Mouse (Mus musculus) spleen, embryonic (tissue): ENCODE data around the gene 2310061I04Rik.

Experiments used
- CTCF ChIA-PET: fragments of 350-600 bp; sonication (Branson Sonifier 250); formaldehyde crosslinking; loops from one replicate; lab custom pipeline; 2022; lab: Charles Lee

Gene 2310061I04Rik

DNA sequence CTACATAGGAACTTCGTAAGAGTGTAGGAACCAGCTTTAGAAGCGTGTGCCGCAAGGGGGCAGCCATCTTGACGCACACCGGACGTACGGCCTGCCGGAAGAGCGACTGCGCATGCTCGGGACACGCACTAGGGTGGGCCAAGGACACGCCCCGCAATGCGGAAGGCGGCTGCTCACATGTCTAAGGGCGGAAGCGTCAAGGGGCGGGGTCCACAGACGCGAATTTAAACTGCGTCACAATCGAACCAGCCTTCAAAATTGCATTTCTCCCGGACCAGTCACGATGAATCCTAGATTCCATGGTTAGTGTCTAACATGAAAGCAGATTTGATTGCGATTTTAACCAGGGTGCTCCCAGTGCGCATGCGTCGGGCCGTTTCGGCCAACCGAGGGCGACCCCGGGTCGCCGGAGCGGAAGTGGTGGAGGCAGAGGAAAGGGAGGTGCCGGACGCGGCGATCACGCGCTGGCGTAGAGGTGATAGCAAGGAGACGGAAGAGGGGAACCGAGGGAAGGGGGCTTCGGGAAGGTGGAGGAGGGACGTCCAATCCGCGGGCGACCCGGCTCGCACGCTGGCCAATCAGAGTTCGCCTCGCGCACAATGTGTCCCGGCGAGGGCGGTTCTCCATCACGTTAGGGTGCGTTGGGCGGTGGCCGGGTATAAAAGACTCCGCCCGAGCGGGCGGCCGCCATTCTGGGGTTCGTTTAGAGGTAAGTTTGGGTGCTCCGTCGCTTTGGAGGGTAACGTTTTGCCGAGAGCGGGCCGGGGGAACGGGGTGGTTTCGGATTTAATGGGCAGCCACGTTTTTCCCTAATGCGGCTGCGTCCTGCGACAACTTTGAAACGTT lies 19.3 kb upstream of the 2310061I04Rik start, which contains the start of the genes Mrps18b and Ppp1r10:
Gene Mrps18b (minus strand): TSS at position 93 of the 846 bp plus-strand sequence.
Gene Ppp1r10 (plus strand): TSS at position 138 of the 846 bp plus-strand sequence.
- CTCF ChIA-PET, result no interaction called here

DNA sequence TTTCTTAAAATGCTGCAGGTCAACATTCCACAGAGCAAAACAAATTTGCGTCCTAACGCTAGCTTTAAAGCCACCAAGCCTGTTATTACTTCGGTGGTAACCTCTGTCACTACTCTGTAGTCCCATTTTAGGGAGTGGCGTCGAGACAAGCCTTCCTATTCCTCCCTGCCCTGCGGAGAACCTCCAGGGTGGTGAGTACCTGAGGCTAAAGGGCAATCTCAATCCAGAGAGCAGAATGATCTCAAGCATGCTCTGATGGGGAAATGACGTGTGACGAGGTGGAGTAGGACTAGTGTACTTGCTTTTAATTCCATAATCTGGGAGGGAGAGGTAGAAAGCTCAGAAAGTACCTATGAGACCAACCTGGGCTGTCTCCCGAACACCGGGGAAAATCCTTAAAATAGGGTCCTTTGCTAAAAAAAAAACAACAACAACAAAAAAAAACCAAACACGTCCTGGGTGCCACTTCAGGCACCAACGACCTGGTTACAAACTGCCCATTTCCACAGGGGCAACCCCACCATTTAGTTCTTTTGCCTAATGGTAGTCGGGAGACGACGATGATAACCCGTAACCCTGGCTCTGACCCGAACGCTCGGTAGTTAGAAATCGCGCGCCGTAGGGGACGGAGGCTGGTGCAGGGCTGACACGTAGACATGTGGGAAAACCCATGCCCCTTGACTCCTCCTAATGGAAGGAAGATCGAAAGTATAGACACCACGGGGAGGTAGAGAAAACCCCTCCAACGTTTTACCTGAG lies 18.5 kb upstream of the 2310061I04Rik start:
- CTCF ChIA-PET, result interaction anchor here (0.7 kb wide), 1 partner anchor 263 kb away, joined by 3 read pairs; no protein-coding TSS in a partner anchor

DNA sequence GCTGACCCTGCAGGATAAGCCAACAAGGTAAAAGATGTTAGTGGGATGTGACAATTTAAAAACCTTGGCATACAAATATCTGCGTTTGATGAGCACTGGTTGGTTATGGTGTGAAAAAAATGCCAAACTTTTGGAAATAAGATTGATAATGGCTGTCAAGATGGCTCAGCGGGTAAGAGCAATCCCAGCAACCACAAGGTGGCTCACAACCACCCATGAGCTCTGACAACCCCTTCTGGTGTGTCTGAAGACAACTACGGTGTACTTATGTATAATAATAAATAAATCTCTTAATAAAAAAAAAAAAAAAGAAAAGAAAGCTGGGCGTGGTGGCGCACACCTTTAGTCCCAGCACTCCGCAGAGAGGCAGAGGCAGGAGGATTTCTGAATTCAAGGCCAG lies 17.7 kb upstream of the 2310061I04Rik start:
- CTCF ChIA-PET, result interaction anchor here (0.6 to 0.7 kb wide), 3 partner anchors 66 to 264 kb away, joined by 3 to 5 read pairs (median 3); no protein-coding TSS in a partner anchor

DNA sequence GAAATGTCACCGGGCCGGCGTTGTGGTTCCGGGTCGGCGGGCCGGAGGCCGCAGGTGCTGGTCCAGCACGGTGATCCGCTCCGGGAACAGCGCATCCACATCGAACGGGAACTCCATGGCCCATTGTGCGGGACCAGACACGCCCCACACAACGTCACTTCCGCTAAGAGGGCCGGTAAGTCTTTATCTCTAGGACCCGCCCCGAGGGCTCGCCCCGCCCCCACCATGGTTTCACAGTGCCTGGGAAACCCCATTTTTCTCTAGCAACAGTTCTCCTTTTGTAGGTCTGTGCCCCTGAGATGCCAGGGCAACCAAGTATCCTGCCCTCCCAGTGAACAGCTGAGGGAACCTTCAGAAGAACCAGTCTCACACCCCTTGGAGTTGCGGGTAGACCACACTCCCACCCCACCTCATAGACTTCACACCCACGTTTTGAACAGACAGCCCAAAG lies 12.7 kb upstream of the 2310061I04Rik start, which contains the start of gene Atat1:
Gene Atat1 (minus strand): TSS at position 157 of the 451 bp plus-strand sequence.
- CTCF ChIA-PET, result no interaction called here

DNA sequence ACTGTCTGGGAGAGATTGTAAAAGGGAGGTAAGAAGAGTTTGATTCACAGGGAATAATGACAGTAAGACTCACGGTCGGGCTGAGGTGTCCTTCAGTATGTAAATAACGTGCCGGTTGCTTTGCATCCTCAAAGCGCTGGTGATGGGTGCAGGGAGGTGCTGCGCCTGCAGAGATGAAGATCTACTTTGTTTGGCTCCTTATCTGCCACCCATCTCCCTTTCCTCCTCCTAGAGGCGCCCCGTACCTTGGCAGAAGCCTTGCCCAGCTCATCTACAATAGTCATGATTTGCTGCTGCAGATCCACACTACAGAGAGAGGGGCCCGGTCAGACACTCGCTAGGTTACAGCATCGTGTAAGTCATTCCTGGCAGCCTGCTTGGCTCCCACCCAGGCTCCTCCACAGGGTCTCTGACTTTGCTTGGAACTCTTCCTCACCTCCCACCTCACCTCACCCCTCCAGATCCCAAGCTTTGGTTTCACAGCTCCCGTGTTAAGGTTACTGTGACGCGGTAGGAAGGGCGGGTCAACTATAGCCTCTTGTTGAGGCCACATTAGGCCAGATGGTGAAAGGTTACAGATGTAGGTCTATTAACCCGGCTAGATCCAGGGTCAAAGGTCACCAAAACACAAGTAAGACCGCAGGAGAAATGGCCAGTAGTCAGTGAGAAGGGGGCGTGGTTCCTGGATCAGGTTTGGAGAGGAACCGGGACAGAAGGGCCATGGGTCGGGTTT lies 12.1 kb upstream of the 2310061I04Rik start:
- CTCF ChIA-PET, result interaction anchor here (0.7 kb wide), 1 partner anchor 39 kb away, joined by 3 read pairs; no protein-coding TSS in a partner anchor

DNA sequence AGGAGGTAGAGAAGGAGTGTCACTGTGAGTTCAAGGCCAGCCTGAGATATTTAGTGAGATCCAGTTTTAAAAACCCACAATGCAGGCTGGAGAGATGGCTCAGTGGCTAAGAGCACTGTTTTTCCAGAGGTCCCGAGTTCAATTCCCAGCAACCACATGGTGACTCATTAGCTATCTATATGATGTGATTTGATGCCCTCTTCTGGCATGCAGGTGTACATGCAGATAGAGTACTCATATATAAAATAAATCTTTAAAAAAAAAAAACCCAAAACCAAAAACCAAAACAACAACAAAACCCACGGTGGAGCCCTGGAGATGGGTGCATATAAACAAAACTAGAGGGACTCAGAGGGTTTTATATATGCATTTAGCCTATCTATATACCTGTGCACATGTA lies 10.4 kb upstream of the 2310061I04Rik start:
- CTCF ChIA-PET, result interaction anchor here (0.9 kb wide), 1 partner anchor 118 kb away, joined by 3 read pairs; no protein-coding TSS in a partner anchor

DNA sequence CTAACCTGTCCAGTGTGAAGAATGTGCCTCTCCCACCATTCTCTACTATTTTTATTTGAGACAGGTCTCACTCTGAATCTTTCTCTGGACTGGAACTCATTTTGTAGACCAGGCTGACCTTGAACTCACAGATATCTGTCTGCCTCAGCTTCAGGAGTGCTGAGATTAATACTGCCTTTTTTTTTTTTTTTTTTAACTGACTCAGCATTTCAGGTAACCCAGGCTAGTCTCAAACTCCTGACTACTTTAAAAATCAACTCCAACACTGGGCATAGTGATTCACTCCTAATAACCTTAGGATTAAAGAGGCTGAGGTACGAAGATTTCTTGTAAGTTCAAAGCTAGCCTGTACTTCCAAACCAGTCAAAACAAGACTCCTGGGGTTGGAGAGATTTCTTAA lies 8.4 kb upstream of the 2310061I04Rik start:
- CTCF ChIA-PET, result interaction anchor here (0.6 kb wide), 2 partner anchors 11 to 23 kb away, joined by 3 to 4 read pairs; no protein-coding TSS in a partner anchor

DNA sequence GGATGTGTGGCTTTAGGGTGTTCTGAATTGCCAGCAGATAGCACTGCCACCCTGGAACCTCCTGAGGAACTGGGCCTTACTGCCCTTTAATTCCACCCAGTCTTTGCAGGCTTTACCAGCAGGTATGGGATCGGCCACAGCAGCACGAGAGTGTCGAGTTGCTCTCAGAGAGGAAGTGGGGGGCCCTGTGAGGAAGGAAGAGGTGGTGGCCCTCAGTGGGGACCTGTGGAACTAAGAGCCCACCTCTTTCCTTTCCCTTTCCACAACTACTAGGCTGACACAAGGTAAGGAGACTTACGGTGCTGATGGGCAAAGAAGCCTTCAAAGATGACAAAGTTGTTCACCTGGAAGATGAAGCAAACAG lies 6.7 kb upstream of the 2310061I04Rik start:
- CTCF ChIA-PET, result interaction anchor here (0.6 kb wide), 1 partner anchor 140 kb away, joined by 6 read pairs; no protein-coding TSS in a partner anchor

DNA sequence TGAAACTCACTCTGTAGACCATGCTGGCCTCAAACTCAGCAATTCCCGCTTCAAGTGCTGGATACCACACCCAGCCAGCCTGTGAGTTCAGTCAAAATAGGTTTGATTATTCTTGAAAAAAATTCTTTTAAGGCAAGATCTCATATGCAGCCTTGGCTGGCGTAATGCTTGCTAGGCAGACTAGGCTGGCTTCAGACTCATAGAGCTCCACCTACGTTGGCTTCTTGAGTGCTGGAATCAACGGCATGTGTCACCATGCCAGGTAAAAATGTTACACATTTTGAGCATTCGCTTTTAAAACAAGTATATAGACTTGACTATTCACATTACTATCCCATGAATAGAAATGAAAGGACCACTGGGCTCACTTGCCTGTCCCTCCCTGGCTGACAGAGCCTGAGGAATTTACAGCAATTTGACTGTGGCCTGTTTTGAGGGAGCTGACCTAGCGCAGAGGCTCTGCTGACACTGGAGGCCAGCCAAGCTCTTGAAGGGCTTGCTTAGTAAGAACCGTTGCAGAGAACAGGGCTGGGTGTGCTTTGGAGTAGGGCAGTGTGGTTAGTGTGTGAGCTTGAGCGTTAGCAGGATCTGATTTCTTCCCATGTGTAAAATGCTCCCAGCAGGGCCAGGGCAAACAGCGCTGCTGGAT lies 6.2 kb upstream of the 2310061I04Rik start:
- CTCF ChIA-PET, result interaction anchor here (0.6 to 1.1 kb wide), 5 partner anchors 10 to 140 kb away, joined by 3 to 6 read pairs (median 3); no protein-coding TSS in a partner anchor

DNA sequence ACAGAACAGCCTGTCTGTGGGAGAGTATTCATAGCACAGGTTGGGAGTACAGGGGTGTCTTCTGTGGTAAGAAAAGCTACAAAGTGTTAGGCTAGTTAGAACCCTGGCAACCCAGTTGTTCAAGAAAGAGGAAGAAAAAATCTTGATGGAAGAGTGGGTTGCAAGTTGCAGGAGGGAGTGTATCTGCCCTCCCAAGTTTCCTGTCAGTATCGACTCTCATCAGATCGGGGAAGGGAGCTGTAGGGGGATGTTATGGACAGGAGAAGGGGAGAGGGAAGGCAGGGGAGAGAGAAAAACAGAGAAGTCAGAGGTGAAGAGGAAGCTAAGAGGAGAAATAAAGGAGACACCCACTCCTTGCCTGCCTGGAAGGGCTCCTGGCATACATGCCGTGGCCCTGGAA lies 3.4 kb upstream of the 2310061I04Rik start:
- CTCF ChIA-PET, result interaction anchor here (0.6 to 1.0 kb wide), 3 partner anchors 9 to 26 kb away, joined by 3 to 4 read pairs (median 3); no protein-coding TSS in a partner anchor

DNA sequence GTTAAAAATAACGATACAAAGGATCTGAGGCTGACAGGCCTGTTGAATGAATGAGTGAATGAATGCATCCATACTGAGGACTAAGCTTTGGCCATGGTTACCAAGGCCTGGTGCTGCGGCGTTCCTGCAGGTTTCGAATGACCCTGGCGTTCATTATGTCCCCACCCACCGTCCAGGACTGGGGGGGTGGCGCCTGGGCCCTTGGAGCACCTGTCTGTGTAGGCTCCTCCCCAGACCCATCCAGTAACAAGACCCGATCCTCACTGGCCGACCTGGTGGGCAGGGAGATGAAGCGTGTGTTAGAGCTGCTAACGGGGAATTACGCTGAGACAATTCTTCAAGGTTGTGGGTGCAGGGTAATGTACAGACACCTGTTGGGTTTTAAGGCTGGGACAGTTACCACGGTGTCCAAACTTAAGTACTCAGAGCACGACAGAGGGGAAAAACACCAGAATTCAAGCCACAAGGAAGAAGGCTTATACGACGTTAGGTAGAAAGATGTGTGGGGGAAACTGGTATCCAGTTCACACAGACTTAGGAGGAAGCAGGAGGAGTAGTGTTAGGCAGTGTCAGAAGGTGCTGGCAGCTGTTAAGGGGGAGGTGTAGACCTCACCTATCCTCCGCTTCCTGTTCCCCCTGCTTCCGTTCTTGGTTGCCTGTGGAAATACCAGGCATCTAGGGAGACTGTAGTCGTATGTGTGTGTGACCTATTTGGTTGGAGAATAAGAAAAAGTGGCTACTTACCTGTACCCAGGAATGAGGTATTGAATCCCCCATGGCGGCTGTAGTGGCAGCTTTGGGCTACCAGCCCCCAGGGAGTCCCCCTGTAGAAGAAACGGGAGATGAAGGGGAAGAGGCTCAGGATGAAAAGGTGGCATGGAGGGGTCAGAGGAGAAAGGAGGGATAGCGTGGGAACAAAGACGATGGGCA lies 678 bp upstream of the 2310061I04Rik start:
- CTCF ChIA-PET, result interaction anchor here (0.7 kb wide), 1 partner anchor 40 kb away, joined by 3 read pairs; no protein-coding TSS in a partner anchor

DNA sequence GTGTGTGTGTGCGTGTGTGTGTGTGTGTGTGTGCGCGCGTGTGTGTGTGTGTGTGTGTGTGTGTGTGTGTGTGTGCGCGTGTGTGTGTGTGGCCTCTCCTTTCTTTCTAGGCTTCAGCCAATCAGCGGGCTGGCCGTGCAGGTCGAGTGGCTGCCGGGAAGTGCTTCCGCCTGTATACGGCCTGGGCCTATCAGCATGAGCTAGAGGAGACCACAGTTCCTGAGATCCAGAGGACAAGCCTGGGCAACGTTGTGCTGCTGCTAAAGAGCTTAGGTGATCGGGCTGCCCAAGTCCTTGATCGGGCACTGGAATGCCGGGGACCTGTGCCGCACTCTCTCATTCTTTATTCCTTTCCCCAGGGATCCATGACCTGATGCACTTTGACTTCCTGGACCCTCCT lies 9.5 kb downstream of the 2310061I04Rik start:
- CTCF ChIA-PET, result interaction anchor here (0.6 kb wide), 1 partner anchor 42 kb away, joined by 6 read pairs; no protein-coding TSS in a partner anchor

DNA sequence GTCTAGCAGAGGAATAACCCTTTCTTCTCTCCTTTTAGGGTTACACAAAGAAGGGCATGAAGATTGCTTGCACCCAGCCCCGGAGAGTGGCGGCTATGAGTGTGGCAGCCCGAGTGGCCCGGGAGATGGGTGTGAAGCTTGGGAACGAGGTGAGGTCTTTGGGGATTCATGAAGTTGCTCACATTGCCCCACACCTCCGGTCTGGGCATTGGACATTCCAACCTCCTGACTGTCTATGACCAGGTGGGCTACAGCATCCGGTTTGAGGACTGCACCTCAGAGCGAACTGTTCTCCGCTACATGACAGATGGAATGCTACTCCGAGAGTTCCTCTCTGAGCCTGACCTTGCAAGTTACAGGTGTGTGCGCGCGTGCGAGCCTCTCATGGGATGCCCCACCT lies 13.5 kb downstream of the 2310061I04Rik start:
- CTCF ChIA-PET, result no interaction called here

DNA sequence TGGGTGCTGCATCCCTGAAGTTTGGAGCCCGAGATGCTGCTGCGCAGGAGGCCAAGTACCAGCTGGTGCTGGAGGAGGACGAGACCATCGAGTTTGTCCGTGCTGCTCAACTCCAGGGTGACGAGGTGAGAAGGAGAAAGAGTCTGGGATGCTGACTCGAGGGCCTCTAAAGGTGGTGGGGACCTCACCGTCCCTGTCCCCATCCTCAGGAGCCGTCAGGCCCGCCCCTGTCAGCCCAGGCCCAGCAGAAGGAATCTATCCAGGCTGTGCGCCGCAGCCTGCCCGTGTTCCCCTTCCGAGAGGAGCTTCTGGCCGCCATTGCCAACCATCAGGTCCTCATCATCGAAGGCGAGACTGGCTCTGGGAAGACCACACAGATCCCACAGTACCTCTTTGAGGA lies 14.3 kb downstream of the 2310061I04Rik start:
- CTCF ChIA-PET, result interaction anchor here (0.6 kb wide), 1 partner anchor 23 kb away, joined by 3 read pairs; no protein-coding TSS in a partner anchor

DNA sequence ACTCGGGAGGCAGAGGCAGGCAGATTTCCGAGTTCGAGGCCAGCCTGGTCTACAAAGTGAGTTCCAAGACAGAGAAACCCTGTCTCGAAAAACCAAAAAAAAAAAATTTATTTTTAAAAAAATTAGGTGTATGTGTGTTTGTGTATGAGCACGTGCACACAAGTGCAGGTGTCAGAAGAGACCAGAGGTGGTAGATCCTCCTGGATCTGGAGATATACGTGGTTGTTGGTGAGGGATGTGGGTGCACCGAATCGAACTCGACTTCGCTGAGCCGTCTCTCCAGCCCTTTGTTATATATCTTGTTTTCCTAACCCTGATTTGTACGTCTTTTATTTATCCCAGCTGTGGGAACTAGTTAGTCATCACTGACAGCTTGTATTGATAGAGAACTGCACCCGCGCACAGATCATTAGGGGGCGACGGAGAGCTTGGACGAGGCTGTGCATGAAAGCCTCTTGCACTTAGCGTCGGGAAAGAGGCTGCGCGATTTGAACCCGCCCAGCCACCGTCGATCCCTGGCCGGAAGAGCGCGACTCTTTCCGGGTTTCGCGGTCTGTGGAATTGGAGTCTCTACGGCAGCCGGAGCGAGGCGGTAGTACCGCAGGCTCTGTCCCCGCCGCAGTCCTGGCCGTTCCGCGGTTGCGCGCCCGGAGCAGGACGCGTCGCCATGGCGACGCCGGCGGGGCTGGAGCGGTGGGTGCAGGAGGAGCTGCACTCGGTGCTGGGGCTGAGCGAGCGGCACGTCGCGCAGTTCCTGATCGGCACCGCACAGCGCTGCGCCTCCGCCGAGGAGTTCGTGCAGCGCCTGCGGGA lies 17.8 kb downstream of the 2310061I04Rik start, which contains the start of gene Dhx16:
Gene Dhx16 (plus strand): TSS at position 575 of the 813 bp plus-strand sequence.
- CTCF ChIA-PET, result interaction anchor here (0.6 to 1.4 kb wide), 3 partner anchors 9 to 86 kb away, joined by 3 to 5 read pairs (median 3); no protein-coding TSS in a partner anchor

DNA sequence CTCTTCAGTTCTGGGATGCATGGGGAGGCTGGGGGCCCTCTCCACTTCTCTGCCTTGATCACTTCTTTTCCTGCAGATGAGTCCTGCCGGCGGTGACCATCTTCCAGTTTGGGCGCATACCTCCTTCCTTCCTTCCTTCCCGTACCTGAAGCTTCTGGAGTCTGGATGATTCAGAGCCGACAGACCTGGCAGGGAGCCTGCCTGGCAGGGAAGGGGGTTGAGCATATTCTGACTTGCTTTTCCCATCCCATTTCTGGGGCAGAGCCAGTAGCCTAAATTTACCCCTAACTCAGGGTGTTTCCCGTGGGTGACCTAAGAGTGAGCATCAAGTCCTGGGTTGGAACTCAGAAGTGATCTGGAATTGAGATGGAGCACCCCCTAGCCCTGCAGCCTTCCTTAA lies 22.5 kb downstream of the 2310061I04Rik start:
- CTCF ChIA-PET, result interaction anchor here (0.6 to 1.1 kb wide), 5 partner anchors 26 to 220 kb away, joined by 3 to 7 read pairs (median 3); partner anchors contain the start of gene Abcf1

DNA sequence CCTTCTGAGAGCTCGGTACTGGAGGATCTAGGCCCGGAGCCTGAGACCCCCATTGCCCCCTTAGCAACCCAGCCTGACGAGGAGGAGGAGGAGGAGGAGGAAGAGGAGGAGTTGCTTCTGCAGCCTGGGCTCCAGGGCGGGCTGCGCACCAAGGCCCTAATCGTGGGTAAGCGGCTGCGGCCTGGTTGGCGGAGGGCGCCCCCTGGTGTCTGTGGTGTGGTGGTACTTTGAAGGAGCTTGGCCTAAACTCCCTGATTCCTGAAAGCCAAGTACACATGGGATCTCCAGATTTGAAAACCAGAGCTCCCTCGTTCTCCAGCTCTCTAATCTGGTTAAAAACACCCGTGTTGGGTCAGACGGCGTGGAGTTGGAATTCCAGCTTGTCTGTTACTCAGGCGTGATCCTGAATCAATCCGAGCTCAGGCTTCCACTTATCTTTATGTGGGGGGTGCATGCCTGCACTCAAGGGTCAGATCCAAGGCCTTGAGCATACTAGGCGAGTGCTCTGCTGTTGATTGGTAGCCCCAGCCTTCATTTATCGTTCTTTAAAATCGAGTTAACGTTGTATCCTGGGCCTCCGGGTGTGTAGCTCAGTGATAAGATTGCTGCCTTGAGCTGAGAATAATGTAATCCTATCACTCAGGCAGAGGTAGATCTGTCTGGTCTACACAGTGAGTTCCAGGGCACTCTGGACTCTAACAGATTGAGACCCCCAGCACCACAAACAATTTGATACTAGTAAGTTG lies 23.3 kb downstream of the 2310061I04Rik start:
- CTCF ChIA-PET, result interaction anchor here (0.5 to 1.4 kb wide), 9 partner anchors 12 to 53 kb away, joined by 3 to 13 read pairs (median 4); partner anchors contain the start of genes Flot1 and Nrm
